Mouse (Mus musculus) kidney, postnatal 0 days (tissue): ENCODE measurements around the gene Sectm1b. TPM values are rescaled to one million over a fixed set of nuclear protein-coding genes. Genes with fewer than 3 reads are reported as not detected.

Source experiments
- ATAC-seq: fragments of 200-750 bp; cut with Nextera tagmentation; replicated peaks from 2 replicates; pipeline ENCODE4 v1.8.0; 2017; ENCODE audit warnings: low read depth, moderate number of reproducible peaks, moderate TSS enrichment, moderate library complexity; ENCODE audit not compliant: low FRiP score
- DNase-seq: peaks from one replicate; pipeline ENCODE4 v3.0.0-alpha.2; 2016; ENCODE audit warnings: low spot score
- H3K27ac ChIP-seq: fragments of 300-500 bp; sonication (generic); 2 replicates; pipeline ENCODE4 v1.5.1; 2014; ENCODE audit warnings: mild to moderate bottlenecking
- H3K27me3 ChIP-seq: fragments of 300-500 bp; sonication (generic); 2 replicates; pipeline ENCODE4 v1.6.1; 2014; ENCODE audit warnings: low read length, mixed read lengths; ENCODE audit not compliant: insufficient read depth
- H3K36me3 ChIP-seq: fragments of 300-500 bp; sonication (generic); 2 replicates; pipeline ENCODE4 v1.6.1; 2014; ENCODE audit warnings: low read length, mixed read lengths; ENCODE audit not compliant: insufficient read depth
- H3K4me1 ChIP-seq: fragments of 300-500 bp; sonication (generic); replicated peaks from 2 replicates; pipeline ENCODE4 v1.6.1; 2014; ENCODE audit warnings: antibody characterized with exemption, low read length, mixed read lengths; ENCODE audit not compliant: insufficient read depth
- H3K4me2 ChIP-seq: fragments of 300-500 bp; sonication (generic); 2 replicates; pipeline ENCODE4 v1.6.1; 2014; ENCODE audit warnings: mild to moderate bottlenecking, low read length, moderate library complexity, mixed read lengths
- H3K4me3 ChIP-seq: fragments of 300-500 bp; sonication (generic); replicated peaks from 2 replicates; pipeline ENCODE4 v1.5.1; 2014; ENCODE audit warnings: low read depth, low read length
- H3K9ac ChIP-seq: fragments of 300-500 bp; sonication (generic); 2 replicates; pipeline ENCODE4 v1.6.1; 2014; ENCODE audit warnings: low read depth, low read length
- H3K9me3 ChIP-seq: fragments of 300-500 bp; sonication (generic); replicated peaks from 2 replicates; pipeline ENCODE4 v1.6.1; 2016; ENCODE audit warnings: low read length, inconsistent platforms, mixed read lengths
- CTCF ChIP-seq: IDR thresholded peaks from 2 replicates; pipeline ENCODE4 v1.5.1; 2016; ENCODE audit warnings: antibody characterized with exemption, low read depth, mild to moderate bottlenecking, moderate library complexity
- WGBS: fragments of 180-500 bp; shearing (Covaris S2); extraction: QIAGEN DNeasy Blood & Tissue Kit; methylation state at CpG from one replicate; pipeline ENCODE4 v1.1.7; 2014; 5-methylcytosine and 5-hydroxymethylcytosine counted together
- polyA plus RNA-seq: library from polyadenylated mRNA; unstranded; fragments of >200 nt; fragmentation: Nextera tagmentation; extraction: Ambion mirVana; gene quantifications from 2 replicates; pipeline ENCODE4 v1.2.1, GENCODE M21; 2015

Sectm1b gene
- polyA plus RNA-seq, 1 experiment from 2014 or later, result 2.0 TPM

DNA sequence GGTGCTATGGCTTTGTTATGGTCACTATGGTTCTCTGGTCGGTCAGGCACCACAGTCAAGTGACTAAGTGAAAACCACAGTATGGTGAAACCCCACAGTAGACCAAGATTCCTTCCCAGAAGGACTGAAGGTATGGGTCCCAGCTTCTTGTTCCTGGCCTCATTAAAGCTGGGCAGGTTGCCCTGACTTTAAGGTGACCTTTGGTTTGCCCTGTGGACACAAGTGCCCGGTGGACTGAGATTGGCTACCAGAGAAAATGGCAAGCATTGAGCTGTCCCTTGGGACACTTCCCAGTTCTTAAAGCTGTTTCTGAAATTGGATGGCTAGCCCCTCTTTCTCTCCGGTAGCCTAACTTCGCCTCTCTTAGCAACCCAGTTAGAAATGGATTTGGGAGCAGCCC lies 4.4 kb downstream of the Sectm1b start:
- no peaks in the 10 kb centered on the region for H3K9me3 ChIP-seq
- ATAC-seq, result no peak
- 0 out of 2 replicates have a peak overlapping the region, but pooled peaks have one; percentile 47 for H3K27ac ChIP-seq

DNA sequence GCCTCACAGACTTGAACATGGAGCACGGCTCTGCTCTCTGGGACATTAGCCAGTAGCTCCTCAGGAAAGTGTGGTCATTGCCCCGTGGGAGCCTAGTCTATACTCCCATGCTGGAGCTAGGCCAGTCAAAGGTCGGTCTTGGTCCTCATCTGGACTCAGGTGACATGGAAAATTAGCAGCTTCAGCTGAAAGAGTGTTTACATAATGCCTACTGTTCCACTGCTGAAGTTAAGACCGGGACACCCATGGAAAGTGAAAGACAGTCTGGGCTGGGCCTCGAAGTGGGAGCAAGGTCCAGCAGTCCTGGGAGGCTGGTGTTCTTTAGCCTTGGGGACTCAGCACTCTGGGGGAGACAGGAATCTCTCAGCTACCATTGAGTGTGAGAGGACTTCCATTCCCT lies 5.2 kb downstream of the Sectm1b start:
- peak; percentile 83 for ATAC-seq
- no peak overlapping the region for H3K4me2 ChIP-seq
- H3K36me3 ChIP-seq, result no peaks in the 10 kb centered on the region
- H3K4me1 ChIP-seq, result 0 out of 2 replicates have a peak, but pooled peaks cover 3% of the 10 kb centered on the region
- peak; percentile 18 for DNase-seq
- 63% methylated on average over 5 of the region's 5 CpGs for WGBS
- H3K27ac ChIP-seq, result 0 out of 2 replicates have a peak overlapping the region, but pooled peaks have one; percentile 47
- no peak for TF ChIP-seq CTCF
- no peaks in the 10 kb centered on the region for H3K9me3 ChIP-seq
- H3K4me3 ChIP-seq, result no peak overlapping the region
- H3K9ac ChIP-seq, result no peak overlapping the region
- no peaks in the 10 kb centered on the region for H3K27me3 ChIP-seq

More for the DNA sequence above, 4.4 kb downstream of the Sectm1b start:
- 0 out of 2 replicates have a peak, but pooled peaks cover 3% of the 10 kb centered on the region for H3K4me1 ChIP-seq
- no peak overlapping the region for H3K9ac ChIP-seq
- H3K4me3 ChIP-seq, result no peak overlapping the region
- H3K36me3 ChIP-seq, result no peaks in the 10 kb centered on the region
- TF ChIP-seq CTCF, result no peak
- no peak overlapping the region for H3K4me2 ChIP-seq
- WGBS, result 93% methylated on average over 4 of the region's 4 CpGs
- no peaks in the 10 kb centered on the region for H3K27me3 ChIP-seq
- DNase-seq, result no peak

DNA sequence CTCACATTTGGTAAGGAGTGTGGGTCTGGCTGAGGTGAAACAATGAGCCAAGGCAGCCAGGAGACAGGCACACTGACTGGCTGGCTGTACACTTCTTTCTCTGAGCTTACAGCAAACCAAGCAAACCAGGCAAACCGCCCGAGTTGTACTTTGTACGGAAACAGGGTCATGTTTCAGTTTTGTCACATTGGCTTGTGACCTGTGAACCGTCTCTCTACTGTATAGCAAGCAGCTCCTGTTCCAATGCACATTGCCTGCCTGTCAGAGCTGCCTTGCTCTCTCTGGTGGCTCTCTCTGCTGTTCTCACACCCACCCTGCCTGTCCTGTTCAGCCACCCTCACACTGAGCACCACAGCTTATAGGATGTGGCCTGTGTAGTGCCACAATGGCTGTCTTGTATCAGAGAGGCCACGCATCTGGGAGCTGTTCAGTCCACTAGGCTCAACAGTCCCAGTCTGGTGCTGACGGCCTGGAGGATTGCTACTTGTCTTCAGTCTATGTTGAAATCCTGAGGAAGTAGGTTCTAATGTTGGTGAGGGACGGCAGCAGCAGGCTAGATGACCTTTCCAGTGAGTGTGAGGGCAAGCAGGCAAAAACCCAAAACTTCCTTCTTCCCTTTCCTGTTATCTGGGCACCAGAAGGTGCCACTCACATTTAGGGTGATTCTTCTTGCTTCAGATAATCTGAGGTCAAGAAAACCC lies 6.7 kb downstream of the Sectm1b start:
- H3K27me3 ChIP-seq, result no peaks in the 10 kb centered on the region
- WGBS, result 29% methylated on average over 7 of the region's 7 CpGs
- ATAC-seq (peak; percentile 55; the same call in 1 of the 2 replicates), DNase-seq (peak; percentile 69)
- no peaks in the 10 kb centered on the region for H3K36me3 ChIP-seq
- 0 out of 2 replicates have a peak, but pooled peaks cover 3% of the 10 kb centered on the region for H3K4me1 ChIP-seq
- no peak overlapping the region for H3K9ac ChIP-seq
- no peaks in the 10 kb centered on the region for H3K9me3 ChIP-seq
- peak overlapping the region; percentile 68 for H3K27ac ChIP-seq
- H3K4me3 ChIP-seq, result no peak overlapping the region
- TF ChIP-seq CTCF, result no peak
- no peak overlapping the region for H3K4me2 ChIP-seq

DNA sequence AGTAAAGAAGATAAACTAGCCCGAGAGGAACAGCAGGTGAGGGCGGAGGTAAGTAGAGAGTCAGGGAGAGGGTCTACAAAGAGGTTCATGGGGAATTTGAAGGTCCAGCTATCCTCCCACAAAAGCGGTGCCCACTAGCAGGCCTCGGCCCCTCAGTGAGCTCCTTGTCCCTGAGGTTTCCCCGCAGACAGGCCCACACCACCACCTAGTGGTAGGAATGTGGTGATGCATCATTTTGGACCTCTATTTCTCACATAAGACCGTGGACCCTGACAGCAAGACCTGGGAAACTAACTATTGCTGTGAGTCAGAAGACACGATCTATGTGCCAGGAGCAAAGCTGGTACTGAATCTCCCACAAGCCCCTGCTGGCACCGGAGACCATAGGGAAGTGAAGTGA lies 9.8 kb downstream of the Sectm1b start:
- Histone ChIP-seq H3K4me3 (no peak overlapping the region), H3K36me3 (no peaks in the 10 kb centered on the region), H3K27ac (no peak overlapping the region), H3K4me2 (no peak overlapping the region), H3K9ac (no peak overlapping the region), H3K27me3 (no peaks in the 10 kb centered on the region), H3K4me1 (0 out of 2 replicates have a peak, but pooled peaks cover 3% of the 10 kb centered on the region), H3K9me3 (no peaks in the 10 kb centered on the region)
- ATAC-seq (0 out of 2 replicates have a peak, but pooled peaks have one; percentile 19), DNase-seq (peak; percentile 90)
- TF ChIP-seq CTCF, result peak; percentile 100
- WGBS, result 15% methylated on average over 8 of the region's 8 CpGs

DNA sequence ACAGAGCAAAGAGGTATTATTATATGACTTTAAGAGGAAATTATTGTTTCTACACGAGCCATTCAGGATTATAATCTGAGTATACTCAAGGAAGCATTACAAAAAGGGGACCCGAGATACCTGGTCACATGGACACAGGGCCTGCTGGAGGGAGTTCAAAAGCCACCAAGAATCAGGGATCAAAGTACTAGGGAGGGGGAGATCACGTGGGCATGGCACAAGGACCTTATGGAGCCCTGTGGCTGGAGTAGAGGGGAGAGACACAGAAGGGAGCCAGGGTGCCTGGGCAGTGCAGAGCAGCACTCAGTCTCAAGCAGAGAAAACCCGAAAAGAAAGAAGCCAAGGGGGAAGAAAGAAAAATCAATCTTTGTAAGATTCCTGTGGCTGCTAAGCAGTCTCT lies 11.0 kb downstream of the Sectm1b start:
- H3K36me3 ChIP-seq, result no peaks in the 10 kb centered on the region
- WGBS, result 68% methylated on average over 4 of the region's 4 CpGs
- no peak overlapping the region for H3K27ac ChIP-seq
- DNase-seq, result no peak
- H3K27me3 ChIP-seq, result no peaks in the 10 kb centered on the region
- H3K9me3 ChIP-seq, result no peaks in the 10 kb centered on the region
- no peak for TF ChIP-seq CTCF
- ATAC-seq, result no peak; the same call in 1 of the 2 replicates
- H3K4me2 ChIP-seq, result no peak overlapping the region
- H3K9ac ChIP-seq, result no peak overlapping the region
- H3K4me1 ChIP-seq, result 0 out of 2 replicates have a peak, but pooled peaks cover 3% of the 10 kb centered on the region
- H3K4me3 ChIP-seq, result no peak overlapping the region

DNA sequence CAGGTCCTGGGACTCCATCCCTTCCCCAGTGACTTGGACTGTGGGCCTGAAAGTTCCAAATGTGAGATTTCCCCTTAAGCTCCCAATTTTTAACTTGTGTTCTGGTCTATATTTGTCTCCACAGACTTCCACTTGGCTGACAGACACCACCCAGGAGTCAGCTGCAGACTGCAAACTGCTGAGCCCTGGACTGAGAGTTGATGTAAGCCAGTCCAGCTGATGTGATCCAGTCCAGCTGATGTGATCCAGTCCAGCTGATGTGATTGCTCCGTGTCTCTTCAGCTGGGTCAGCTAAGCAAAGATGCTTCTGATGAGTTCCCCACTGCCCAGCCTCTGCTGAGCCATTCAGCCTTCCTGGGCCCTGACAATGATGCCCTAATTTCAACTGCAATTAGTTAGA lies 11.6 kb downstream of the Sectm1b start:
- 30% methylated on average over 1 of the region's 1 CpGs for WGBS
- no peak for TF ChIP-seq CTCF
- ATAC-seq, result no peak

More for the DNA sequence above, 11.6 kb downstream of the Sectm1b start:
- no peak for DNase-seq
- Histone ChIP-seq H3K36me3 (no peaks in the 10 kb centered on the region), H3K4me2 (no peak overlapping the region), H3K4me3 (no peak overlapping the region), H3K4me1 (0 out of 2 replicates have a peak, but pooled peaks cover under 1% of the 10 kb centered on the region), H3K27me3 (no peaks in the 10 kb centered on the region), H3K9ac (no peak overlapping the region), H3K9me3 (no peaks in the 10 kb centered on the region), H3K27ac (no peak overlapping the region)
